Mouse (Mus musculus) left cerebral cortex, adult 11 months (tissue): ENCODE measurements around the gene Bex6.
"Not testable (repeated sequence)": the region's sequence is repeated elsewhere in the genome, so short reads cannot be mapped to it uniquely, and the experiment has no call there.

Source experiments
- DNase-seq: peaks from one replicate; pipeline ENCODE4 v3.0.0; 2022; ENCODE audit warnings: low spot score

Gene Bex6

GRCm38 (mm10) chr16:32174340-32175005 lies 5.2 kb upstream of the Bex6 start:
- DNase-seq, result no peak

DNA sequence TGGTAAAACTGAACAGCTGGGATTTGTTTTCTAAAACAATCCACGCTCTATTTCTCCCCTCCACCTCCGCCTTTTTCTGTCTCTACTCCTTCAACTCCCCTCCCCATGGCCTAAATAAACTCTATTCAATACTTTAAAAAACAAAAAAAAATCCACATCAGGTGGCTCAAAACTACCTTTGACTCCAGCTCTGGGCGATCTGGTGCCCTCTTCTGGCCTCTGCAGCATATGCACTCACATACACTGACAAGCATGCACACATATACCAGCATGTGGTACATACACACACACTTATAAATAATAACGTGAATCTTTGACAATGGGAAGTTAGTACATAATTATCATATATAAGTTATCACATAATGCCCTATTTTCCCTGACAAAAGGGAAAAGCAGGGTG lies 4.6 kb upstream of the Bex6 start:
- no peak for DNase-seq

- DNase-seq, result no peak
Observed at GRCm38 (mm10) chr16:32176896-32177686, 2.5 kb upstream of the Bex6 start.

DNA sequence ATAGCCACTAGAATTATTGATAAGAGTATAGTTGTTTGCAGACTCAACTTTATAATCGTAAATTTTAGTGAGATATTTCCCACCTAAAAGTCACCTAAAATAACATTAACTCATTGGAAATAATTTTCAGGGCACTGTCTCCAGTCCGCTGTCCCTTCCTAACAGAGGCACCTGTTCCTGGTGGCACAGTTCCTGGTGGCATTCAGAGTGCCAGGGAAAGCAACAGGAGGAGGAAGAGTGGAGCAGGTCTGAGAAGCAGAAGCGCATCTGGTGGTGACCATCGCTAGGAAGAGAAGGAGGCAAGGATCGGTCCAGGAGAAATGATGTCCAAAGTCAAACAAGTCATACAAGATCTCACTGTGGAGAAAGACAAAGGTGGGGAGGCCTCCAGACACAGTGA lies 6.4 kb downstream of the Bex6 start:
- DNase-seq, result no peak

GRCm38 (mm10) chr16:32189109-32189508 lies 9.5 kb downstream of the Bex6 start:
- DNase-seq, result peak; percentile 21

- DNase-seq, result no peak
Observed at GRCm38 (mm10) chr16:32190011-32190441, 10.4 kb downstream of the Bex6 start.

- DNase-seq, result no peak
Observed at GRCm38 (mm10) chr16:32200256-32201003, 20.8 kb downstream of the Bex6 start.

GRCm38 (mm10) chr16:32201004-32201325 lies 21.3 kb downstream of the Bex6 start:
- no peak for DNase-seq

DNA sequence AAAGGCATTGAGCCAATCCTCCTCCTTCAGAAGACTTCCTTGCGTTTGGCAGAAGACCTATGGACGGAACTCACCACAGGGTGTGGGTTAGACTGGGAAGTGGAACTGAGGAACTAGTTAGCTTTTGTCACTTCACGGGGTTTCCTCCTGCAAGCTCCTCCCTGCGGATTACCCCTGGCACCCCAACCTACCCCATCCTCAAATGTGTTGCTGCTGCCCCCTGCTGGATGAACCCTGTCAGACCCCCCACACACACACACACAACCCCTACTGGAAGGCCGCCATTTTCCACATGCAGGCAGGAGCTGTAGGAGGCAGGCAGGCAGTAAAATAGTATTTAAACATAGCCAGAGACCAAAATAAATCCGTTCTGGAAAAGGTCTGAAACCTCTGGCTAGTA lies 23.1 kb downstream of the Bex6 start:
- DNase-seq, result peak; percentile 15

GRCm38 (mm10) chr16:32204902-32205301 lies 25.3 kb downstream of the Bex6 start:
- no peak for DNase-seq

- DNase-seq, result no peak
Observed at GRCm38 (mm10) chr16:32214156-32214555, 34.5 kb downstream of the Bex6 start.

GRCm38 (mm10) chr16:32214804-32215576 lies 35.4 kb downstream of the Bex6 start:
- peak; percentile 28 for DNase-seq

GRCm38 (mm10) chr16:32221803-32222202 lies 42.2 kb downstream of the Bex6 start:
- no peak for DNase-seq

- no peak for DNase-seq
Observed at GRCm38 (mm10) chr16:32222399-32222798, 42.8 kb downstream of the Bex6 start.

- not testable (repeated sequence) for DNase-seq
Observed at GRCm38 (mm10) chr16:32232050-32232449, 52.4 kb downstream of the Bex6 start.
